Mouse (Mus musculus): ENCODE measurements around the gene Cyb5d2.
A peak's percentile ranks its signal among the peaks of the same experiment; 100 is the strongest.

Cyb5d2 gene

GRCm38 (mm10) chr11:72795455-72796295 lies at the start of gene Cyb5d2, which contains the start of gene Zzef1:
TSS of gene Cyb5d2 (minus strand) at chr11:72796142.
TSS of gene Zzef1 (plus strand) at chr11:72796226.
- DNase-seq (ENCODE audit: inconsistent ontology term), result peak; percentile 96

- no peak for DNase-seq (ENCODE audit: inconsistent ontology term)
These were observed 49.6 kb upstream of the Cyb5d2 start for GRCm38 (mm10) chr11:72845526-72845925.

- DNase-seq (ENCODE audit: inconsistent ontology term), result no peak
These were observed 47.6 kb upstream of the Cyb5d2 start for GRCm38 (mm10) chr11:72843576-72843975.

GRCm38 (mm10) chr11:72842731-72843130 lies 46.8 kb upstream of the Cyb5d2 start:
- DNase-seq (ENCODE audit: inconsistent ontology term), result no peak

GRCm38 (mm10) chr11:72829869-72830268 lies 33.9 kb upstream of the Cyb5d2 start:
- DNase-seq (ENCODE audit: inconsistent ontology term), result no peak

GRCm38 (mm10) chr11:72821041-72821440 lies 25.1 kb upstream of the Cyb5d2 start:
- DNase-seq (ENCODE audit: inconsistent ontology term), result no peak

- no peak for DNase-seq (ENCODE audit: inconsistent ontology term)
These were observed 22.1 kb upstream of the Cyb5d2 start for GRCm38 (mm10) chr11:72818067-72818466.

GRCm38 (mm10) chr11:72816859-72817258 lies 20.9 kb upstream of the Cyb5d2 start:
- DNase-seq (ENCODE audit: inconsistent ontology term), result no peak

GRCm38 (mm10) chr11:72814188-72814587 lies 18.2 kb upstream of the Cyb5d2 start:
- DNase-seq (ENCODE audit: inconsistent ontology term), result no peak

- no peak for DNase-seq (ENCODE audit: inconsistent ontology term)
These were observed 17.7 kb upstream of the Cyb5d2 start for GRCm38 (mm10) chr11:72813687-72814086.

GRCm38 (mm10) chr11:72807992-72808391 lies 12.1 kb upstream of the Cyb5d2 start:
- DNase-seq (ENCODE audit: inconsistent ontology term), result no peak

- DNase-seq (ENCODE audit: inconsistent ontology term), result no peak
These were observed 10.6 kb upstream of the Cyb5d2 start for GRCm38 (mm10) chr11:72806556-72806955.

- DNase-seq (ENCODE audit: inconsistent ontology term), result no peak
These were observed 9.3 kb upstream of the Cyb5d2 start for GRCm38 (mm10) chr11:72805232-72805631.

GRCm38 (mm10) chr11:72804586-72804985 lies 8.6 kb upstream of the Cyb5d2 start:
- no peak for DNase-seq (ENCODE audit: inconsistent ontology term)

- DNase-seq (ENCODE audit: inconsistent ontology term), result peak; percentile 36
These were observed 7.1 kb upstream of the Cyb5d2 start for GRCm38 (mm10) chr11:72803038-72803437.

GRCm38 (mm10) chr11:72801182-72801581 lies 5.2 kb upstream of the Cyb5d2 start:
- DNase-seq (ENCODE audit: inconsistent ontology term), result no peak

- no peak for DNase-seq (ENCODE audit: inconsistent ontology term)
These were observed 2.2 kb upstream of the Cyb5d2 start for GRCm38 (mm10) chr11:72798112-72798511.

- no peak for DNase-seq (ENCODE audit: inconsistent ontology term)
These were observed 914 bp upstream of the Cyb5d2 start for GRCm38 (mm10) chr11:72796773-72797338.

- no peak for DNase-seq (ENCODE audit: inconsistent ontology term)
These were observed 350 bp upstream of the Cyb5d2 start for GRCm38 (mm10) chr11:72796296-72796687.

GRCm38 (mm10) chr11:72795149-72795454 lies 840 bp downstream of the Cyb5d2 start:
- no peak for DNase-seq (ENCODE audit: inconsistent ontology term)

GRCm38 (mm10) chr11:72792033-72792432 lies 3.9 kb downstream of the Cyb5d2 start:
- peak; percentile 42 for DNase-seq (ENCODE audit: inconsistent ontology term)

- no peak for DNase-seq (ENCODE audit: inconsistent ontology term)
These were observed 13.4 kb downstream of the Cyb5d2 start for GRCm38 (mm10) chr11:72782503-72782902.

- no peak for DNase-seq (ENCODE audit: inconsistent ontology term)
These were observed 13.8 kb downstream of the Cyb5d2 start for GRCm38 (mm10) chr11:72782103-72782502.
